Mouse (Mus musculus): ENCODE data around the gene Slc25a28. TPM values are rescaled to one million over a fixed set of nuclear protein-coding genes. Genes with fewer than 3 reads are reported as not detected.

The Slc25a28 gene
- total RNA-seq, 2 experiments from 2014 or later, result 22.0 to 23.3 TPM

Small RNAs within 50 kb of the gene (microRNA-seq; reads per million reads assigned to microRNA genes)
- 0 reads per million in 2 experiments for gene Gm22646

Other genes with a start within 250 kb of the Slc25a28 start
- gene Cnnm1, start 234.4 kb downstream of the Slc25a28 start, total RNA-seq (2021), result under 1 TPM; 0.05 to 0.37 TPM
- gene Got1, start 150.3 kb downstream of the Slc25a28 start, total RNA-seq (2021), result 100 to 1,000 TPM; 438 to 489 TPM
- not detected for gene Nkx2-3, start 62.6 kb downstream of the Slc25a28 start, total RNA-seq (2021)
- 1 to 10 TPM; 5.4 to 5.7 TPM for gene Entpd7, start 14.8 kb upstream of the Slc25a28 start, total RNA-seq (2021)
- 10 to 100 TPM in 1 of 2 experiments, 1 to 10 TPM in 1; 9.8 to 11.6 TPM for gene Cutc, start 78.1 kb upstream of the Slc25a28 start, total RNA-seq (2021)
- gene Cox15, start 78.1 kb upstream of the Slc25a28 start, total RNA-seq (2021), result 10 to 100 TPM; 32.0 to 38.3 TPM
- gene Abcc2, start 107.3 kb upstream of the Slc25a28 start, total RNA-seq (2021), result not detected